Mouse (Mus musculus): ENCODE data around the gene Pccb.

Gene Pccb

DNA sequence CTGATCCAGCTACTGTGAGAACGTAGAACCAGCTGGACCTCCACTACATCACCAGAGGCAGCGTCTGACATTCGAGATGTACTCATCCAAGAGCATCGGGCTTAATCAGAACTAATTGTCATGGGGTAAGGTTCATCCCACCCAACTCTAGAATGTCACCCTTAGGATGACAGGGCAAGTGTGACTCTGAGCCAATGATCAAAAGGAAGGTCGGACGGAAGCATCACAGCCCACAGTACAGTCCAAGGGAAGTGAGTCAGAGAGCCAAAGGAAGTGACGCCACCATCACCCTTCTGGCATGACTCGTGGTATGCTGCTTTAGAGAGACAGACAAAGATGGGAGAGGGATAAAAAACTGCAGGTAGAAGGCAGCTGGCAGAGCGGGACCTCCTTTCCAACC lies 7.6 kb upstream of the Pccb start:
- DNase-seq = no peak

DNA sequence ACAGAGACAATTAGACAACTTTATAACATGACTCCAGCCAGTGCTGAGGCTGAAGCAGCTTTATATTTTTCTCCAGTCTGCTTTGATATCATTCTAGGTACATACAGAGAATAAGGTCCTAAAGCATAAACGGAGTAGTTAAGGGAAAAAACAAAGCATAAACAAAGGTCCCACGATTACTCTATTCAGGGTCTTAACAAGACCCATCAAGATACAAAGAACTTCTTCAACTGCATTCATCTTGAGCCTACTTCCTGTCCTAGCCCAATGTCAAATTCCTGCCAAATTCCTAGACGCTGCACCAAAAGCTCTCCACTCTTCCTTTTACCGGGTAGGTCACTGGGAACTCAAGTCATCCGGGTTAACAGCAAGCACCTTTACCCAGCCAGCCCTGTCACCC lies 6.8 kb upstream of the Pccb start:
- DNase-seq = no peak

DNA sequence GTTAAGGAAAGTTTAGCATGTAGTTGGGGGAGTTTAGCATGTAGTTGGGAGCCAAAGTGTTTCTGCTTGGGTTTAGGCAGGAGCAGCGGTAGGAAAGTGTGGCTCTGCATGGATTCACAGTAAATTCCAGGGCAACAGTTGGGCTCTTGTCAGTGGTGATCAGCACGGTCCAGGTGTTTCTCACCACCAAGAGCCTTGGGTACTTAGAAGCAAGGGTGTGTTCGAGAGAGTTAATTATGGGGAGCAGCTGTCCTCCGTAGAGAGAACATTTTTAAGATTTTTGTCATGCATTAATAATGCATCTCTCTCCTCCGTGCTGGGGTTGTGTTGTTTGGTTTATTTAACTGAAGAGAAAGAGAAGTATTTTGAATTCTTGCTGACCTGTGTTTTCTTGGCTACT lies 3.9 kb upstream of the Pccb start:
- DNase-seq = no peak

DNA sequence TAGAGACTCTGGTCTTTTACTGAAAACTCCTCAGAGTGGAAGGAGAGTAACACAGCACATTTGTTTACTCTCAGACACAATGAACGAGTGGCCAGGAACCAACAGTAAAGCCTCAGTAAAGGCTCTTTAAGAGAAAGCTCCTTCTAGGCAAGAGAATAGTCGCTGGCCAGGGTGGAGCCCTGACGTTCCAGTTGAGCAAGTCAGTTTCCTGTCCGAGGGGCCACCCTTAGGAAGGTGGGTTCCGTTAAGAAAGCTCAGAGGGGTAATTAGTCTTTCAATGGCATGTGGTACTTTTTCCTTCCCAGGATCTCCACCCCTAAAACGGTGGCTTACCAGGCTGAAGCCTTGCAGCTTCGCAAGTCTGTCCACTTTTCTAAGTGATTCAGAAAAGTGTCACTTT lies 2.7 kb upstream of the Pccb start:
- no peak for DNase-seq

DNA sequence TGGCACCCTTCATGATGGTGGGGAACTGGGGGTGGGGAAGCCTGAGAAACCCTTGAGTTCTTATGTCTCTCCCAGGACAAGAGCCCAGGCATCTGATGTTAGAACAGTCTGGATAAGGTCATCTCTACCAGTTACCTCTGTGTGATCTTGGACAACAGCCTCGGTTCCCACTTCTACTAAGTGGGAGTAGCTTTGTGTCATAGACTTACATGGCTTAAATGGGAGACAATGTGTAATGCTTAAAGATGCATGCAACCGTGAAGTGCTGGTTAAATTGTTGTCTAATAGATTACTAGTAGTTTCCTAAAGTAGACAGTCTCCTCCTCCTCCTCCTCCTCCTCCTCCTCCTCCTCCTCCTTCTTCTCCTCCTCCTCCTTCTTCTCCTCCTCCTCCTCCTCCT lies 2.2 kb upstream of the Pccb start:
- DNase-seq = no peak

DNA sequence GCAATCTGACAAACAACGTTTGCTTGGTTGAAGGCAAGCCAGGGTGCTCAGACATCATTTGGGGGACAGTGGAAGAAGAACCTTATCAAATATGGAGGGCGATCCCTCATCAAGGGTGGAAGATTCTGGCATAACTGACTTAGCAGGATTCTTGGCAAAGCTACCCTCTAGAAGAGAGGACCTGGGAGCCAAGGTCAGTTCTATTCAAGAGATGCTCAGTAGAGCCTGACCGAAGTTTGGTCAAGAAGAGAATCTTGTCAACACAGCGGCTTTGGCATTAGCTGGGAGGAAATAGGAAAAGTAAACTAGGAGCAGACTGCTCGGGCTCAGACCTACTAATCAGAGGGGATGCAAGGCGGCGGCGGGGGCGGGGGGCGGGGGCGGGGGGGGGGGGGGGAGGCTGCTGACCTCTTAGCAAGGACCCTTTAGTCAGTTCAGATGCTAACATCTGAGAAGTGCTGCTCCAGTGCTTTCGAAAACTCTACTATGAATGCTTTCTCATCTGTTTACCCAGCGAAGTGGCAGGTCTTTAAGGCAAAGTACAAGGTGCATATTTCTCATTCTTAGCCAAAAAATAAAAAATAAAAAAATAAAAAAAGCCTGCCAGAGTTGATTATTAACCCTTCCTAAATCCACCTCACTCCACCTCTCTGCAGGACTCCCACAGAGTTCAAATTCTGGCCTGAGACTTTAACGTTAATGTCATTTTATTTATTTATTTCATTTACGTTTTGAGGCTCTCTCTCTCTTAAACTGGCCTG lies 1.3 kb upstream of the Pccb start:
- DNase-seq = no peak

DNA sequence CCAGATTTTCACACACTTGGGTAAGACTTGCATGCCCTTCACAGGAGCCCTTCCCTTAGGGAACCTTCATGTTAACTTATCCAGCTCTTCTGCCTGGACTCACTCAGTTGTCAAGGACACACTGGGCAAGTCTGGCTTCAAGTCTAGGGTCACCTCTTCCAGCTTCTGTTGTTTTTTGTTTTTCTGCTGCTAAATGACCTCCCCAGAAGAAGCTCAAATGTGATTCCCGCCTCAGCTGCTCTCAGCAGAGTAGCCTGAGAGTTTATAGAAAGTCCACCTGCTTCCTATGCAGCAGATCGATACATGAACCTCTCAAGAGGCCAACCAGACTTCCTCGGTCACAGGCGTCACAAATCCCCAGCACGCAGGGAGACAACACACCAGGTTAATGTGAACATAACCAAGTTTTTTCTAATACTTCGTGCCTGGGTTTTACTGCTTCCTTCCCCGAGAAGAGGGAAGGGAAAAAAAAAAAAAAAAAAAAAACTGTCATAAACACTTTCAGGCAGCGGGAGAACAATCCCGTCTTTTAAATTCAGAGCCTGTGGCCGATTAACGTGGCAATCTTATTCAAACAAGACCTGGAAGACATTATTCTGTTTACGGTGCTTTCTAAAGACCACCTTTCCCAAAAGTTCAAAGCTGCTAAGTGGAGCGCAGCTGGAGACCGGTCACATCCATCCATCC lies 794 bp downstream of the Pccb start:
- peak; percentile 10 to 19 for DNase-seq

DNA sequence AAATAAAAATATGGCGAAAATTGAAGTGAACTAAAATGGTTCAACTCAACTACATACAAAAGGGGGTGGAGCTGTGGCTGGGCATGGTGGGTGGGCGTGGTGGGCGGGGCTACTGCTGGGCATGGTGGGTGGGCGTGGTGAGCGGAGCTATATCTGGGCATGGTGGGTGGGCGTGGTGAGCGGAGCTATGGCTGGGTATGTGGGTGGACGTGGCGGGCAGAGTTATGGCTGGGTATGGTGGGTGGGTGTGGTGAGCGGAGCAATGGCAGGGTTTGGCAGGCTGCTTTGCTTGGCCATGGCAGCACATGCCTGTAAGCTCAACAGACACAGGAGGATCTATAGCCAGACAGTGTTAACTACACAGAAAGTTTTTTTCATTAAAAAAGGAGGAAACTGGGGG lies 15.9 kb downstream of the Pccb start:
- DNase-seq = no peak

DNA sequence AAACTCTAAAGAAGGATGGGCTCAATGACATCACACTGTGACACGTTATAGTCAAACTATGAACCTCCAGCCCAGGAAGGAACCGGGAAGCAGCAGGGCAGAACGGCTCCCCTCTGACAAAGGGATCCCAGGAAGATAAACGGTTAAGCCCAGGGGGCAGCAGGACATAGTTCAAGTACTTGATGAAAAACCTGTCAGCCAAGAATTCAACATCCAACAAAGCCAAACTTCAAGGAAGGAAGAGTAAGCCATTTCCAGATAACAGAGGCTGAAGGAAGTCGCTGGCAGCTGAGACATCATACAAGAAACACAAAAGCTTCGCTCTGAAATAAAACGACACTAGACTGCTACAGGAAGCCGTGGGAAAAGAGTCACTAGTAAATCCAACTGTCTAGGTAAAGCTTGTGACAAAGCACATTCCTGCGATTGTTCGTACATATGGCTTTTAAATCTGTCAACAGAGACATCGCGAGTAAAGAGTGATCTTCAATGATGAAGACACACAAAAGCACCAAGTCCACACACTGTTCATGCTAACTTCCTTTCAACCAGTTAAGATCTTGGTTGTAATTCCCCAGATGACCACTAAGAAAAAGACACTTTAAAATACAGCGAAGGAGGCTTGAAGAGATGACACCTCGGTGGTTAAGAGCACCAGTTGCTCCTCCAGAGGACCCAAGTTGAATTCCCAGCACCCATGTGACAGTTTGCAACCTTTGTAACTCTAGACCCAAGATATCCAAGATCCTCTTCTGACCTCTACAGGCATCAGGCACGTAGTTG lies 16.8 kb downstream of the Pccb start:
- no peak for DNase-seq

DNA sequence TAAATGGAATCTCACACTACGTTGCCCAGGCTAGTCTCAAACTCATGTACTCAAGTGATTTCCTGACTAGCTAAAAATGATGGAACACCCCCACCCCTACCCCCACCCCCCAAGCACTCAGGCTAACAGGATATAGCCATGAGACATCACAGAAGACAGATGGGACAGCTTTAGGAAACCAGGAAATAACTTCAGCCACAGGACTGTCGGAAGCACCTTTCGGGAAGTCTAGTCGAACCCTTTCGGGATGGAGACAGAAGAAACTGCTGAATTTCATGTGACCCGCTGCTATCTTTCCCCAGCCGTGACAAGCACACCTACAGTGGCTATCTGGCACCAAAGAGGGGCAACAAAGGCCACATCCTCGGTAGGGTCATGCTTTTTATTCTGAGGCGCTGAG lies 19.4 kb downstream of the Pccb start:
- no peak for DNase-seq

DNA sequence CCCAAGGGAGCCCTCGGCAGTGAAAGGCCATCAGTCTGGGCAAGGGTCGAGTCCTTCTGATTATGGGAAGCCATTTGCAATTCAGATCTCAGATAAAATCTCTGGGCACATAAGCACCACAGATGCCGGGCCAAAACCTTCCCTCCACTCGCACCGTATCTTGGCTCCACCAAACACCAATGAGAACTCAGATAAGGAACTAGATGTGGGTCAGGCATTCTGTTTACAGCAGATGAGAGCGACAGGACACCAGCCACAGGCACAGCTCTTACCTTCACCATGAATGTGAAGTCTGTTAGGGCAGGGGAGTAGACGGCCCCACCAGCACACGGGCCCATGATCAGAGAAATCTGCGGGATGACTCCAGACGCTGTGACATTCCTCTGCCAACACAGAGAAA lies 22.3 kb downstream of the Pccb start:
- DNase-seq = no peak

DNA sequence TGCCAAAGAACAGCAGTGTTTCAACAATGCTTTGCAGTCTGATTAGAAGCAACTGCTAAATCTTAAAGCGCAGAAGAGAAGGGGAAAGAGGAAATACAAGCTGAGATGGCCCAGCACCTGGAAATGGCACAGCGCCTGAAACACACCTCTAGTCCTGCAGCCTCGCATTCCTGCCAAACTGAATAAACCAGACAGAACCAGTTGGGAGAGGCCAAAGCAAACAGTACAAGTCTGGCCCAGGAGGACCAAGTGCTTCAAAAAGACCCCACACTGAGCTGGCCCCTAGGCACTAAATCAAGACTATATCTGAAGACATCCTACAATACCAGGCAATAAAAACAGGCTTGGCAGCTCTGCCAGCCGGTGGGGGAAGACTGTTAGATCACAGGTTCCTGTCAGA lies 28.8 kb downstream of the Pccb start:
- DNase-seq = peak in 1 of 2 experiments; percentile 31

DNA sequence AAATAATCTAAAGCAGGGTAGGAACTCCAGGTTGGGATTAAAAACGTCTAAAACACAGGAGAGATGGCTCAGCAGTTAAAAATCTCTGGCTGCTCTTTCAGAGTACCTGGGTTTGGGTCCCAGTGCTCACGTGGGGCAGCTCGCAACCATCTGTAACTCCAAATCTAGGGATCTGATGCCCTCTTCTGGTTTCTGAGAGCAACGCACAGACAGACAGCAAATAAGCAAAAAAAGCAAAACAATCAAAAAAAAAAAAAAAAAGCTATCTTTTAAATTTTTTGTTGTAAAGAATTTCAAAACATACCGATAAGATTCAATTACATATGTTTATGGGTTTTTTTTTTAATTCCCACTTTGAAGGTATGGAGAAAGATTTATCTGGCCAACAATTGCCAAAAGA lies 31.4 kb downstream of the Pccb start:
- no peak for DNase-seq

DNA sequence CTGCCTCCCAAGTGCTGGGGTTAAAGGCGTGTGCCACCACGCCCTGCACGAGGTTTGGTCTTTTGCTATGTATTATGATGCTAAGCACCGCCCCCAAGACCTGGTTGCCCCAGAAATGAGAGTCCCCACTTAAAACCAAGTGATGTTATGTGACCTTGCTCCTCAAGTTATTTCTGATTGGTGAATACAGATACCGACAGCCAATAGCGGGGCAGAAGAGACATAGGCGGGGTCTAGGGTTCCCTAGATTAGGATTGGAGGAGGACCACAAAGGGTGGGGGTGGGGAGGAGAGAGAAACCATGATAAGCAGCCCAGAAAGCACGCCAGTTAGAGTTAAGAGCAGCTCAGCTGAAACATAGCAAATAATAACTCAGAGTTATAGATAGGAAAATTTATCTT lies 31.9 kb downstream of the Pccb start:
- DNase-seq = no peak

DNA sequence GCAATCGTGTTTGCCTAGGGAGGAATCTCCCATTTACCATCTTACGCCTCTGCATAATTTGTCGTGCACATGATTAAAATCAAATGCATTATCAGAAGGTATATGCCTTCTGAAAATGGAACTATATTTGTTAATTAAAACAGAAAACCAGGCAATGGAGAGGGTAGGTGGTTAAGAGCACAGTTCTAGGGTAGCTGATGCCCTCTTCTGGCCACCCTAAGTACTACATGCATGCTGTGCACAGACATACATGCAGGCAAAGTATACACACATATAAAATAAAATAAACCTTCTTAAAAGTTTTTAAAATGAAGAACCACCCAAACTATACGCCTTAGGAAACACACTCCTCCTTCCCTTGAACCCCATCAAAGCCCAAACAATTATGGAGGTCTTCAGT lies 32.6 kb downstream of the Pccb start:
- DNase-seq = peak in 1 of 2 experiments; percentile 40

DNA sequence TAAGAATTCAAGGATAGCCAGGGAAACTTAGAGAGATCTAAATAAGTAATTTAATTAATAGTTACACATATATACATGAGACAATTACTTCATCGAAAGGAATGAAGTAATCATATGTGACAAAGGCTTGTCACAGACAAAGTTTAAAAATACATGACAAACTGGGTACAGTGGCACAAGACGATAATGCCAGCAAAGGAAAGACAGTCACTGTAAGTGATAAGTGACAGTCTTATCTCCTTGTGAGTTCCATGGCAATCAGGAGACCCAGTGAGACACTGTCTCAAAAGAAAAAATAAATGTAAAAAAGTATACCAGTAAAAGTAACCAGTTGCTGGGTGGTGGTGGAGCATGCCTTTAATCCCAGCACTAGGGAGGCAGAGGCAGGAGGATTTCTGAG lies 37.6 kb downstream of the Pccb start:
- DNase-seq = no peak

DNA sequence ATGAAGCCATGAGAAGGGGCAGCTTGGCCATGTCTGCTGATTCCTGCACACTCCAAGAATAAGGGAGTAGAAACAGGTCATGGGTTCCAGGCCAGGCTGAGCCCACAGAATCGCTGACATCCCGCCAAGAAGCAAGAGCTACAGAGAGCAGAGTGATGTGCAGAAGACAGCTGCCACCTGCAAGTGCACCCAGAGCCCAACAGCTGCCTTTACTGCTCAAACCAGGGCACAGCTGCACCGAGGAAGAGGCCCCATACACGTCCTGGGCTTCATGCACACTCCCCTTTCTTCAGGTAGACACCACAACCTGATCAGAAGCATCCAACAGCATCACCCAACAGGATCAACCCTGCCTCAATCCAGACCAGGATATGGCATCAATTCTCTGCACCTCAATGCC lies 40.8 kb downstream of the Pccb start:
- DNase-seq = no peak

DNA sequence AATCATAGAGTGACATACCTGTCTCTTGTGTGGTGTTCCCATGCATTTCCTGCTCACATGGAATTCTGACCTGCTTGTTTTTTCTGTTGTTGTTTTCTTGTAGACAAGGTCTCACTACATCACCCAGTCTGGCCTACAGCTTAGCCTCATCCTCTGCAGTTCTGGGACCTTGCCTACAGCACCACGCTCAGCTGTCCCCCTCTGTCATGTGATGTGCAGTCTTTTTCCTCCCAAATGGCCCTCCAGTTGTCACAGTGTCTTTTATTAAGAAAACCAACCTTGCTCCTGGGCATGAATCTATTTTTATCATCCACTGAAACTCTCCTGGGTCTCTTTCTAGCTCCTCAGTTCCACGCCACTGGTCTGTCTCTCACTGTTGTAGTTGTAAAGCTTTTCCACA lies 42.5 kb downstream of the Pccb start:
- DNase-seq = no peak

DNA sequence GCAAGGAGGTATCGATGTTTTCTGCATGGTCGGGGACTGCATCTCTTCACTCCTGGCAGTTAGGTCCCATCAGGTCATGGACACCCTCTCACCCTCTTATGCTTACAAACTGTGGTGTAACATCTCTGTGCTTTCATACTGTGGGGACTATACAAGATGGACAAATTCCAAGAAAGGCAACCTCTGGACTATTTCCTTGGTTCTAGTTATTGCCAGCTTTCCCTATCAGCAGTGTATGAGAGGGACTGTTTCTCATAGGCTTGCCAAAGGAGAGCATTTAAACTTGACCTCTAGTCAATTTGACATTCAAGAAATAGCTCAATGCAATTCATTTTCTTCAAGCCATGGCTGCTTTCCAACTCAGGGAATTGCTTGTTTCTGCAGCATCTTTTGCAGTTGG lies 43.4 kb downstream of the Pccb start:
- no peak for DNase-seq

DNA sequence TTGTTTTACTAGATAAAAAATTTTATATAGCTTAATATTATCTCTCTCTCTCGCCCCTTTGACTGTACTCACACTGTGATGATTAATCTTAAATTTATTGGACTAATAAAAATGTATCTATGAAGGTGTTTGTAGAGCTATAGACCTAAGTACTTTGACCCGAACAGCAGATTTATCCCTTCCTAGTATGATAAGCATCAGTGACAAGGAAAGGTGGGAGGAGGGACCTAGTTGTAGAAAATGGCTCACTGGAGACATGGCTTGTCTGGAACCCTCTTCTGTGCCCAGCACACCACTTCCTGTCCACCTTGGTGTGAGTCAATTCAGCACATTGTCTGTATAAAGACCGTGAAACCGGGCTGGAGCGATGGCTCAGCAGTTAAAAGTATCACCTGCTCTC lies 44.1 kb downstream of the Pccb start:
- DNase-seq = no peak

DNA sequence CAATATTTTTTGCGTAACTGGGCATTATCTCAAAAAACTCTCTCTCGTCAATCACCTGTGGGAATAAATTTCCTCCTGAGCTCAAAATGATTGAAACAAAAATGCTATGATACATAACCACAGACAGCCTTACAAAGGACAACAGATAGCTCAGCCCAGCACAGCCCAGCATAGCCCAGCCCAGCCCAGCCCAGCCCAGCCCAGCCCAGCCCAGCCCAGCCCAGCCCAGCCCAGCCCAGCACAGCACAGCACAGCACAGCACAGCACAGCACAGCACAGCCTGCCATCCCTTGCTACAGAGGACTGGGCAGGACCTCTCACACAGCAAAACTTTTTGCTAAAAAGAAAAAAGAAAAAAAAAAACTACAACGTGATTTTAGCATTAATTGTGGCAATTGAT lies 46.8 kb downstream of the Pccb start:
- DNase-seq = no peak

DNA sequence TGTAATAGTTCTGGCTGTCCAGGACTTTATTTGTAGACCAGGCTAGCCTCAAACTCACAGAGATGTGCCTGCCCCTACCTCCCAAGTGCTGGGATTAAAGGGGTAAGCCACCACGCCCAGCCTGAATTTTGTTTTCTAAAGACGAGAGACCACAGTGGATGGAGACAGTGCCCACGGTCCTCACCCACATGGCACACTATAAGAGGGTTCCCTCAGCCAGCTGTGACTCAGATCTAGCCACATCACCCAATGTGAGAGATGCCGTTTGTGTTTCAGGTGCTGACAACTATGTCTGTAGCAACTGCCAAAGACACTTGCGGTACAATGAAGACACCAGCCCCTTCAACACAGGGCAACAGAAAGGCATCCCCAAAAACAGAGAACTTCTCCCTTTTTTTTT lies 47.7 kb downstream of the Pccb start:
- DNase-seq = no peak

DNA sequence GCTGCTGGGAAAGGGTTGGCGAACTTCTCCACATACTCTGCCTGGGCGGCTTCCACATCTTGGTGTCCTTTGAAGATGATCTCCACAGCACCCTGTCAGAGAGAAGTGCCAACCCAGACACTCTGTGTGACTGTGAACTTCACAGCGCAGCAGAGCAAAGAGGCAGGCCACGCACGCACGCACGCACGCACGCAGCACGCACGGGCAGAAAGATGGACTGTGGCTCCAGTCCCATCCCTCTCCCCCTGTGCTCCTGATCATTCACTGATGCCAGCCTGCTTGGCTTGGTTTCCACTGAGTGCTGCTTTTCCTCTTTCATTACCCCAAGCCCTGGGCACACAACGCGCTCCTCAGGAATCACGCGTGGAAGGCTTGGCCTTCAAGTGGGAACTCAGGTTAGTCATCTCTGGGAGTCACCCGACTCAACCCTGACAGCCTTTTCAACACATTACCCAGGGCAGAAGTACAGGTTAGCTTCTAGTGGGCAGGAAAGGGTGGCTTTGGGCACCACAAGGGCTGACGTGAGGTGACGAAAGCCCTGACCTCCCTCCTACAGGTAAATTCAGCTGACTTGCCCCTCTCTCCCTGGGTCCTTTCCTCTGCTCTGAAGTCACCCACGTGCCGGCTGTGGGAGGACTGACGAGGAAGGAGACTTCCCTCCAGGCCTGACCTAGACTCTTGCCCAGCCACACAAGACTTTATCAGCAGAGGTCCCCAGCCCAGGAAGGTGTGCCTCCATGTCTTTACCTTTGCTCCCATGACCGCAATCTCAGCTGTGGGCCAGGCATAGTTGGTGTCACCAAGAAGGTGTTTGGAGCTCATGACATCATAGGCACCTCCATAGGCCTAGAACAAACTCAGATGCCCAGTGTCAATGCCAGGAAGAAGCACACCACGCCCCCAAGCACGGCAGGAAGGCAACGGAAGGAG lies 50.1 kb downstream of the Pccb start:
- DNase-seq = no peak

Data from cerebellum, postnatal 25 days (tissue).